Mouse (Mus musculus): ENCODE measurements around the gene Lmod3. TPM values are rescaled to one million over a fixed set of nuclear protein-coding genes. Genes with fewer than 3 reads are reported as not detected.
"Not testable (repeated sequence)": the region's sequence is repeated elsewhere in the genome, so short reads cannot be mapped to it uniquely, and the experiment has no call there.

Gene Lmod3
- polyA plus RNA-seq, 1 experiment from 2014 or later: 0.36 TPM

DNA sequence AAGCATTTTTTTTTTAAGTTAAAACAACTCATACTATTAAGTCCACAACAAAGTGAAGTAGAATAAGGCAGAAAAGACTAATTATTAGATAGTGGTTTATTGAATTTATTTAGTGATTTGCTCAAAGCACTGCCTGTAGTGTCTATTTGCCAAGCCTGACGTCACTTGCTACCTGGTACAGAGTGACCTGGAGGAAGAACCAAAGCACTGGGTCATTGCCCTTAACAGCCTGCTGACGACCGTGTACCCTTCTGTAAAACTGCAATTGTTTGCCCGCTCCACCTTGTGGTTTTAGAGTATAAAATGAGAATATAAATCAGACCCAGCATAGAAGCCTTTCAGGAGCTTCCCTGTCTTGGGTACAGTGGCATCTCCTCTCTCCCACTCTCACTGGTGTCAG lies 9.7 kb upstream of the Lmod3 start:
- Histone ChIP-seq H3K9me3 (replicated peaks; ENCODE audit: low read length) (no peaks in the 10 kb centered on the region), H3K9ac (ENCODE audit: low read depth, low read length) (no peak overlapping the region), H3K27me3 (ENCODE audit: insufficient read depth, low read length) (no peaks in the 10 kb centered on the region), H3K4me3 (replicated peaks; ENCODE audit: low read depth, low read length) (no peak overlapping the region), H3K36me3 (ENCODE audit: insufficient read depth, low read length) (no peaks in the 10 kb centered on the region), H3K4me2 (ENCODE audit: low read length) (no peak overlapping the region), H3K4me1 (replicated peaks; ENCODE audit: insufficient read depth, low read length) (no peaks in the 10 kb centered on the region), H3K27ac (no peak overlapping the region)
- TF ChIP-seq CTCF (IDR thresholded peaks at IDR 0.05; ENCODE audit: low read depth): 0 out of 2 replicates have a peak, but pooled peaks have one; percentile 4
- DNase-seq (ENCODE audit: low spot score) (no peak), ATAC-seq (replicated peaks; ENCODE audit: low FRiP score, low read depth) (no peak)
- 37% methylated on average over 4 of the region's 4 CpGs for WGBS

- H3K4me2 ChIP-seq (ENCODE audit: low read length): not testable (repeated sequence)
- WGBS: 88% methylated on average over 2 of the region's 2 CpGs
These were observed 7.4 kb upstream of the Lmod3 start for GRCm38 (mm10) chr6:97259926-97260325.

GRCm38 (mm10) chr6:97258489-97258888 lies 5.9 kb upstream of the Lmod3 start:
- Histone ChIP-seq H3K27ac (no peak overlapping the region), H3K9me3 (replicated peaks; ENCODE audit: low read length) (no peaks in the 10 kb centered on the region), H3K4me2 (ENCODE audit: low read length) (no peak overlapping the region), H3K27me3 (ENCODE audit: insufficient read depth, low read length) (no peaks in the 10 kb centered on the region), H3K9ac (ENCODE audit: low read depth, low read length) (no peak overlapping the region), H3K4me3 (replicated peaks; ENCODE audit: low read depth, low read length) (no peak overlapping the region), H3K36me3 (ENCODE audit: insufficient read depth, low read length) (no peaks in the 10 kb centered on the region), H3K4me1 (replicated peaks; ENCODE audit: insufficient read depth, low read length) (no peaks in the 10 kb centered on the region)
- no peak for TF ChIP-seq CTCF (IDR thresholded peaks at IDR 0.05; ENCODE audit: low read depth)
- DNase-seq (ENCODE audit: low spot score) (no peak), ATAC-seq (replicated peaks; ENCODE audit: low FRiP score, low read depth) (no peak)
- whole genome bisulfite sequencing: 95% methylated on average over 1 of the region's 1 CpGs

More at GRCm38 (mm10) chr6:97259926-97260325, 7.4 kb upstream of the Lmod3 start:
- not testable (repeated sequence) for H3K27ac ChIP-seq; H3K9me3 ChIP-seq (replicated peaks; ENCODE audit: low read length); ATAC-seq (replicated peaks; ENCODE audit: low FRiP score, low read depth); H3K4me1 ChIP-seq (replicated peaks; ENCODE audit: insufficient read depth, low read length); H3K4me3 ChIP-seq (replicated peaks; ENCODE audit: low read depth, low read length); H3K27me3 ChIP-seq (ENCODE audit: insufficient read depth, low read length); DNase-seq (ENCODE audit: low spot score); H3K36me3 ChIP-seq (ENCODE audit: insufficient read depth, low read length); H3K9ac ChIP-seq (ENCODE audit: low read depth, low read length)

DNA sequence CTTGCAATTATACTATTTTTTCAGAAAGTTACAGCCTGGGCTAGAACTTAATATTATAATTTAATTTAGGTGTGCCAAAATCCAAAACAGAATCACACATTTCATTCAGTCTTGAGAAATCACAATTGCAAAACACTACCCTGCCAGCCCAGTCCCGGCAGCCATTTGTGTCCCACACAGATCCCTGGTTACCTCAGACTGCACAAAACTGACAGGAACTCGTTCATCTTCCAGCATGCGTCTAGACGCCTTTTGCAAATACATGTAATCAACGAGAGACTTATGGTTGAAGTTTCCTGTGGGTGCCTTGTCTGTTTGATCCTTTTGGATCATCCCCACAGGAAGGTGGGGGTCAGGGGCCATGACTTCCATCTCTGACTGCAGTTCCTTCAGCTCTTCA lies 473 bp downstream of the Lmod3 start:
- DNase-seq (ENCODE audit: low spot score) (no peak), ATAC-seq (replicated peaks; ENCODE audit: low FRiP score, low read depth) (no peak)
- 49% methylated on average over 5 of the region's 5 CpGs for WGBS
- no peaks in the 10 kb centered on the region for H3K9me3 ChIP-seq (replicated peaks; ENCODE audit: low read length)
- H3K9ac ChIP-seq (ENCODE audit: low read depth, low read length): no peak overlapping the region
- no peak overlapping the region for H3K27ac ChIP-seq
- TF ChIP-seq CTCF (IDR thresholded peaks at IDR 0.05; ENCODE audit: low read depth): no peak
- no peaks in the 10 kb centered on the region for H3K27me3 ChIP-seq (ENCODE audit: insufficient read depth, low read length)
- H3K36me3 ChIP-seq (ENCODE audit: insufficient read depth, low read length): no peaks in the 10 kb centered on the region
- H3K4me1 ChIP-seq (replicated peaks; ENCODE audit: insufficient read depth, low read length): peaks cover 2% of the 10 kb centered on the region; the same call in 1 of the 2 replicates
- H3K4me2 ChIP-seq (ENCODE audit: low read length): no peak overlapping the region
- H3K4me3 ChIP-seq (replicated peaks; ENCODE audit: low read depth, low read length): no peak overlapping the region

DNA sequence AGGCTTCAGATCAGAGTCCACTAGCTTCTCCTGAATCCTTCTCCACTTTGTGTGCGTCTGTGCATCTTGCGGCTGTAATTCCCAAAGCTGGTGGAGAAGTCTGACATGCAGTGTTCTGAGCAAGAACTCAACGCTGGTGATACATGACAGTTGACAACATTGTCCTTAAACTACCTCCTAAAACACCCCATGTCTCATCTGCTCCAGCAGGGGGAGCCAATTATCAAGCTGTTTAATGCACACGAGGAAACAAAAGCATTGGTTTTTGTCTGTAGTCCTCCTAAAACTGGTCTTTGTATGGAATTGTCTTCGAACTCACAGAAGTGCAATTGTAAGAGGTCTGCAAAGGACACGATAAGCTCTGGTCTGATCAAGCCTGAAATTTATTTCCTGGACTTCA lies 1.6 kb downstream of the Lmod3 start:
- ATAC-seq (replicated peaks; ENCODE audit: low FRiP score, low read depth): no peak
- Histone ChIP-seq H3K4me3 (replicated peaks; ENCODE audit: low read depth, low read length) (no peak overlapping the region), H3K4me2 (ENCODE audit: low read length) (no peak overlapping the region), H3K27me3 (ENCODE audit: insufficient read depth, low read length) (no peaks in the 10 kb centered on the region), H3K36me3 (ENCODE audit: insufficient read depth, low read length) (no peaks in the 10 kb centered on the region), H3K9me3 (replicated peaks; ENCODE audit: low read length) (no peaks in the 10 kb centered on the region), H3K4me1 (replicated peaks; ENCODE audit: insufficient read depth, low read length) (peaks cover 2% of the 10 kb centered on the region; the same call in 1 of the 2 replicates), H3K27ac (no peak overlapping the region), H3K9ac (ENCODE audit: low read depth, low read length) (no peak overlapping the region)
- WGBS: 37% methylated on average over 6 of the region's 6 CpGs
- peak; percentile 81 for DNase-seq (ENCODE audit: low spot score)
- peak; percentile 92 for TF ChIP-seq CTCF (IDR thresholded peaks at IDR 0.05; ENCODE audit: low read depth)

- H3K36me3 ChIP-seq (ENCODE audit: insufficient read depth, low read length): no peaks in the 10 kb centered on the region
- H3K4me2 ChIP-seq (ENCODE audit: low read length): no peak overlapping the region
- H3K27ac ChIP-seq: no peak overlapping the region
- DNase-seq (ENCODE audit: low spot score): no peak
- H3K9ac ChIP-seq (ENCODE audit: low read depth, low read length): no peak overlapping the region
- no peaks in the 10 kb centered on the region for H3K27me3 ChIP-seq (ENCODE audit: insufficient read depth, low read length)
- H3K4me1 ChIP-seq (replicated peaks; ENCODE audit: insufficient read depth, low read length): no peaks in the 10 kb centered on the region
- H3K9me3 ChIP-seq (replicated peaks; ENCODE audit: low read length): no peaks in the 10 kb centered on the region
- no peak for TF ChIP-seq CTCF (IDR thresholded peaks at IDR 0.05; ENCODE audit: low read depth)
- H3K4me3 ChIP-seq (replicated peaks; ENCODE audit: low read depth, low read length): no peak overlapping the region
- no peak for ATAC-seq (replicated peaks; ENCODE audit: low FRiP score, low read depth)
These were observed 7.4 kb downstream of the Lmod3 start for GRCm38 (mm10) chr6:97245200-97245599.

DNA sequence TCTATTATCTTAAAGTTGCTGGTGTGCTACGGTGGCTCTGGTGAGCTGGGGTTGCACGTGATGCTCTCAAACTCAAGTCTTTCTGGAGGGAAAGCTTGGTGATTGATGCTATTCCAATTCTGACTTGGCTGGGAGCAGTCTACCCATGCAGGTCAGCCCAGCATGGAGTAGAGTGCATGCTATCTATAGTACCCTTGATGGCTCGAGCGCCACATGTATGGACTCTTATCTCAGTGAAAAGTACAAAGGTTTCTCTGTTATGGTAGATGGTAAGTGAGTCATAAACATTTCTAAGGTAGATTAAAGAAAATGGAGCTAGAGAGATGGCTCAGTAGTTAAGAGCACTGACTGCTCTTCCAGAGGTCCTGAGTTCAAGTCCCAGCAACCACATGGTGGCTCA lies 10.0 kb downstream of the Lmod3 start:
- Histone ChIP-seq H3K4me2 (ENCODE audit: low read length) (no peak overlapping the region), H3K9me3 (replicated peaks; ENCODE audit: low read length) (0 out of 2 replicates have a peak, but pooled peaks cover 3% of the 10 kb centered on the region), H3K9ac (ENCODE audit: low read depth, low read length) (no peak overlapping the region), H3K4me1 (replicated peaks; ENCODE audit: insufficient read depth, low read length) (no peaks in the 10 kb centered on the region), H3K36me3 (ENCODE audit: insufficient read depth, low read length) (no peaks in the 10 kb centered on the region), H3K27me3 (ENCODE audit: insufficient read depth, low read length) (no peaks in the 10 kb centered on the region), H3K4me3 (replicated peaks; ENCODE audit: low read depth, low read length) (no peak overlapping the region), H3K27ac (no peak overlapping the region)
- no peak for TF ChIP-seq CTCF (IDR thresholded peaks at IDR 0.05; ENCODE audit: low read depth)
- no peak for DNase-seq (ENCODE audit: low spot score)
- 90% methylated on average over 4 of the region's 4 CpGs for WGBS
- no peak for ATAC-seq (replicated peaks; ENCODE audit: low FRiP score, low read depth)

Data from kidney, postnatal 0 days (tissue).